Mouse (Mus musculus): ENCODE measurements around the gene Hdlbp.

GRCm38 (mm10) chr1:93387198-93387597 is 91.4 kb downstream of the Hdlbp start:
- TF ChIP-seq CHD2 (IDR thresholded peaks at IDR 0.05; ENCODE audit: low read depth, low read length) (no peak), ZNF384 (IDR thresholded peaks at IDR 0.05; ENCODE audit: low read depth, low read length) (no peak), HCFC1 (IDR thresholded peaks at IDR 0.05; ENCODE audit: borderline replicate concordance, insufficient read depth, low read length) (no peak)

Data from ES-E14 (cell line).